Mouse (Mus musculus) T-helper 1 cell (primary cell): ENCODE measurements around the gene Trpc7.

Experiments used
- in situ Hi-C: fragments of 300-600 bp; cut with MboI, MseI; formaldehyde crosslinking; loops from one replicate; pipeline ENCODE4 v1.15.1; 2025; ENCODE audit warnings: high pct_unique_total_duplicates

The Trpc7 gene

GRCm38 (mm10) chr13:56790683-56791082 is 105.1 kb downstream of the Trpc7 start:
- in situ Hi-C loops: no loop called here

GRCm38 (mm10) chr13:56782621-56783020 is 113.2 kb downstream of the Trpc7 start:
- in situ Hi-C loops: no loop called here

- in situ Hi-C loops: no loop called here
These were observed 114.1 kb downstream of the Trpc7 start for GRCm38 (mm10) chr13:56781697-56782096.

- in situ Hi-C loops: no loop called here
These were observed 114.9 kb downstream of the Trpc7 start for GRCm38 (mm10) chr13:56780746-56781469.

- in situ Hi-C loops: no loop called here
These were observed 121.5 kb downstream of the Trpc7 start for GRCm38 (mm10) chr13:56774304-56774703.

- in situ Hi-C loops: no loop called here
These were observed 122.4 kb downstream of the Trpc7 start for GRCm38 (mm10) chr13:56773262-56773870.

- in situ Hi-C loops: no loop called here
These were observed 123.2 kb downstream of the Trpc7 start for GRCm38 (mm10) chr13:56772592-56772991.

- in situ Hi-C loops: no loop called here
These were observed 125.0 kb downstream of the Trpc7 start for GRCm38 (mm10) chr13:56770786-56771185.

- in situ Hi-C loops: no loop called here
These were observed 125.6 kb downstream of the Trpc7 start for GRCm38 (mm10) chr13:56770136-56770578.

GRCm38 (mm10) chr13:56769431-56769830 is 126.4 kb downstream of the Trpc7 start:
- in situ Hi-C loops: no loop called here

- in situ Hi-C loops: no loop called here
These were observed 129.6 kb downstream of the Trpc7 start for GRCm38 (mm10) chr13:56766211-56766610.

GRCm38 (mm10) chr13:56765284-56766032 is 130.3 kb downstream of the Trpc7 start:
- in situ Hi-C loops: no loop called here

- in situ Hi-C loops: no loop called here
These were observed 133.2 kb downstream of the Trpc7 start for GRCm38 (mm10) chr13:56762446-56763229.

- in situ Hi-C loops: no loop called here
These were observed 137.3 kb downstream of the Trpc7 start for GRCm38 (mm10) chr13:56758492-56758891.

GRCm38 (mm10) chr13:56757201-56757600 is 138.6 kb downstream of the Trpc7 start:
- in situ Hi-C loops: no loop called here

GRCm38 (mm10) chr13:56755871-56756270 is 139.9 kb downstream of the Trpc7 start:
- in situ Hi-C loops: no loop called here

- in situ Hi-C loops: no loop called here
These were observed 142.4 kb downstream of the Trpc7 start, which contains the start of gene Gm45623 for GRCm38 (mm10) chr13:56753192-56753951. Gm45623 (minus strand) TSS chr13:56753827.

- in situ Hi-C loops: no loop called here
These were observed 143.2 kb downstream of the Trpc7 start for GRCm38 (mm10) chr13:56752474-56753191.

GRCm38 (mm10) chr13:56751774-56752173 is 144.0 kb downstream of the Trpc7 start:
- in situ Hi-C loops: no loop called here

- in situ Hi-C loops: loop anchor here (5.0 kb wide), 1 partner anchor 277 kb away; no protein-coding TSS in a partner anchor
These were observed 146.4 kb downstream of the Trpc7 start for GRCm38 (mm10) chr13:56749377-56749776.
